Mouse (Mus musculus): ENCODE data around the gene Cacna2d3. TPM values are rescaled to one million over a fixed set of nuclear protein-coding genes. Genes with fewer than 3 reads are reported as not detected.

The Cacna2d3 gene
- polyA plus RNA-seq, 2 experiments: 0.03 TPM; not detected in 1

- no peak for TF ChIP-seq CTCF (IDR thresholded peaks at IDR 0.05; ENCODE audit: low read depth)
- no peak for TF ChIP-seq EP300 (IDR thresholded peaks at IDR 0.05; ENCODE audit: low read depth)
- no peak overlapping the region for H3K9ac ChIP-seq (replicated peaks)
- no peaks in the 10 kb centered on the region for H3K4me1 ChIP-seq (replicated peaks; ENCODE audit: control insufficient read depth in 2 of 2, insufficient read depth in 2 of 2, low read length in 1 of 2)
- no peak overlapping the region for H3K4me2 ChIP-seq (ENCODE audit: low read depth)
- no peaks in the 10 kb centered on the region for H3K36me3 ChIP-seq (replicated peaks; ENCODE audit: control insufficient read depth, insufficient read depth, low read depth)
- H3K4me3 ChIP-seq (ENCODE audit: insufficient read depth in 1 of 2, low read depth in 2 of 2, low read length in 2 of 2): no peak overlapping the region
- H3K9me3 ChIP-seq (ENCODE audit: control insufficient read depth, low read length): no peaks in the 10 kb centered on the region
- no peaks in the 10 kb centered on the region for H3K27me3 ChIP-seq (ENCODE audit: control insufficient read depth, insufficient read depth, low read length)
- 62% methylated on average over 4 of the region's 4 CpGs for WGBS (ENCODE audit: insufficient replicate concordance)
- ATAC-seq (ENCODE audit: insufficient read depth): no peak
- no peak for DNase-seq (ENCODE audit: low read depth in 3 of 3, low spot score in 3 of 3)
- no peak overlapping the region for H3K27ac ChIP-seq
These were observed 371.0 kb downstream of the Cacna2d3 start for GRCm38 (mm10) chr14:29350627-29351026.

DNA sequence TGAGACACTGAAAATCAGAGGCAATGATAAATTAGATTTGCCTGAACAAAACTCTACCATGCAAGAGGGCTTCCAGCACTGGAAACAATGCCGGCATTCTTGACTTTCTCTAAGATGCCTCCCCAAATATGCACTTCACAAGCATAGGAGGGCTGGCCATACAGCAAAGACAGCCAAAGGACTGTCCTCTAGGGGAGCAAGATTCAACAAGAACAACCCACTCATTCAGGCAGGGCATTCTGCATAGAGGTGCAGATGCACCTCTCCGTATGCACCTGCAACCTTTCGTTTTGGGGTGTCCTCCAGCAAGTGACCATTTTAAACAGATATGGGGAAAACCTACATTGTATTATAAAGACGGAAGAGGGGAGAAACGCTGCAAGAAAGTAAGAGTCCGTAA is 380.1 kb downstream of the Cacna2d3 start:
- H3K36me3 ChIP-seq (replicated peaks; ENCODE audit: control insufficient read depth, insufficient read depth, low read depth): no peaks in the 10 kb centered on the region
- H3K27ac ChIP-seq: no peak overlapping the region
- no peak overlapping the region for H3K9ac ChIP-seq (replicated peaks)
- TF ChIP-seq CTCF (IDR thresholded peaks at IDR 0.05; ENCODE audit: low read depth): no peak
- TF ChIP-seq EP300 (IDR thresholded peaks at IDR 0.05; ENCODE audit: low read depth): no peak
- H3K4me3 ChIP-seq (ENCODE audit: insufficient read depth in 1 of 2, low read depth in 2 of 2, low read length in 2 of 2): no peak overlapping the region
- no peak overlapping the region for H3K4me2 ChIP-seq (ENCODE audit: low read depth)
- no peaks in the 10 kb centered on the region for H3K9me3 ChIP-seq (ENCODE audit: control insufficient read depth, low read length)
- H3K27me3 ChIP-seq (ENCODE audit: control insufficient read depth, insufficient read depth, low read length): no peaks in the 10 kb centered on the region
- DNase-seq (ENCODE audit: low read depth in 3 of 3, low spot score in 3 of 3) (no peak), ATAC-seq (ENCODE audit: insufficient read depth) (no peak)
- WGBS (ENCODE audit: insufficient replicate concordance): 60% methylated on average over 6 of the region's 6 CpGs
- no peaks in the 10 kb centered on the region for H3K4me1 ChIP-seq (replicated peaks; ENCODE audit: control insufficient read depth in 2 of 2, insufficient read depth in 2 of 2, low read length in 1 of 2)

GRCm38 (mm10) chr14:29340728-29341127 is 380.9 kb downstream of the Cacna2d3 start:
- 64% methylated on average over 5 of the region's 5 CpGs for WGBS (ENCODE audit: insufficient replicate concordance)
- H3K4me3 ChIP-seq (ENCODE audit: insufficient read depth in 1 of 2, low read depth in 2 of 2, low read length in 2 of 2): no peak overlapping the region
- no peaks in the 10 kb centered on the region for H3K27me3 ChIP-seq (ENCODE audit: control insufficient read depth, insufficient read depth, low read length)
- TF ChIP-seq EP300 (IDR thresholded peaks at IDR 0.05; ENCODE audit: low read depth) (no peak), CTCF (IDR thresholded peaks at IDR 0.05; ENCODE audit: low read depth) (no peak)
- no peaks in the 10 kb centered on the region for H3K4me1 ChIP-seq (replicated peaks; ENCODE audit: control insufficient read depth in 2 of 2, insufficient read depth in 2 of 2, low read length in 1 of 2)
- H3K9ac ChIP-seq (replicated peaks): no peak overlapping the region
- no peak overlapping the region for H3K4me2 ChIP-seq (ENCODE audit: low read depth)
- no peaks in the 10 kb centered on the region for H3K9me3 ChIP-seq (ENCODE audit: control insufficient read depth, low read length)
- no peak for ATAC-seq (ENCODE audit: insufficient read depth)
- DNase-seq (ENCODE audit: low read depth in 3 of 3, low spot score in 3 of 3): no peak
- H3K27ac ChIP-seq: no peak overlapping the region
- no peaks in the 10 kb centered on the region for H3K36me3 ChIP-seq (replicated peaks; ENCODE audit: control insufficient read depth, insufficient read depth, low read depth)

GRCm38 (mm10) chr14:29334897-29335296 is 386.8 kb downstream of the Cacna2d3 start:
- TF ChIP-seq CTCF (IDR thresholded peaks at IDR 0.05; ENCODE audit: low read depth) (no peak), EP300 (IDR thresholded peaks at IDR 0.05; ENCODE audit: low read depth) (no peak)
- 54% methylated on average over 5 of the region's 5 CpGs for WGBS (ENCODE audit: insufficient replicate concordance)
- H3K27ac ChIP-seq: no peak overlapping the region

DNA sequence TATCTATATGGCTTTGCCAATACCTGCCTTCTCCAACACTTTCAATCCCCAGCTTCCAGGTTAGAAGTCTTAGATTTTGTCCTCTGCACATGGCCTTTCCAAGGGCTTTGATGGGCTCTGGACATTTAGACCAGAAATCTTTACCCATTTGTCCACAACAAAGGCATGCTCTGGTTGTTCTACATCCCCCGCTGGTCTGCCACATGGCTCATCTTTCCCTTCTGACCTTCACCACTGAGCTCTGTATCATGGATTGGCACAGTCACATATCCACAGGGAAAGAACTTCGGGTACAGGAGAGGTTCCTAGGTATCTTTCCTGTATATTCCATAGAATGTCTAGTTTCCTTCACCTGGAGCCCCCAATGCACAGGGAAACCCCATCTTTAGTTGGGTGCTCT is 387.4 kb downstream of the Cacna2d3 start:
- no peak overlapping the region for H3K4me2 ChIP-seq (ENCODE audit: low read depth)
- ATAC-seq (ENCODE audit: insufficient read depth) (no peak), DNase-seq (ENCODE audit: low read depth in 3 of 3, low spot score in 3 of 3) (no peak)
- no peak for TF ChIP-seq CTCF (IDR thresholded peaks at IDR 0.05; ENCODE audit: low read depth)
- no peaks in the 10 kb centered on the region for H3K36me3 ChIP-seq (replicated peaks; ENCODE audit: control insufficient read depth, insufficient read depth, low read depth)
- no peaks in the 10 kb centered on the region for H3K4me1 ChIP-seq (replicated peaks; ENCODE audit: control insufficient read depth in 2 of 2, insufficient read depth in 2 of 2, low read length in 1 of 2)
- H3K9me3 ChIP-seq (ENCODE audit: control insufficient read depth, low read length): no peaks in the 10 kb centered on the region
- WGBS (ENCODE audit: insufficient replicate concordance): 40% methylated on average over 2 of the region's 2 CpGs
- no peak overlapping the region for H3K9ac ChIP-seq (replicated peaks)
- H3K4me3 ChIP-seq (ENCODE audit: insufficient read depth in 1 of 2, low read depth in 2 of 2, low read length in 2 of 2): no peak overlapping the region
- no peak overlapping the region for H3K27ac ChIP-seq
- no peaks in the 10 kb centered on the region for H3K27me3 ChIP-seq (ENCODE audit: control insufficient read depth, insufficient read depth, low read length)

More at GRCm38 (mm10) chr14:29334897-29335296, 386.8 kb downstream of the Cacna2d3 start:
- no peaks in the 10 kb centered on the region for H3K4me1 ChIP-seq (replicated peaks; ENCODE audit: control insufficient read depth in 2 of 2, insufficient read depth in 2 of 2, low read length in 1 of 2)
- no peak overlapping the region for H3K9ac ChIP-seq (replicated peaks)
- H3K9me3 ChIP-seq (ENCODE audit: control insufficient read depth, low read length): no peaks in the 10 kb centered on the region
- no peak overlapping the region for H3K4me2 ChIP-seq (ENCODE audit: low read depth)
- DNase-seq (ENCODE audit: low read depth in 3 of 3, low spot score in 3 of 3): no peak
- H3K36me3 ChIP-seq (replicated peaks; ENCODE audit: control insufficient read depth, insufficient read depth, low read depth): no peaks in the 10 kb centered on the region
- ATAC-seq (ENCODE audit: insufficient read depth): no peak
- no peak overlapping the region for H3K4me3 ChIP-seq (ENCODE audit: insufficient read depth in 1 of 2, low read depth in 2 of 2, low read length in 2 of 2)
- H3K27me3 ChIP-seq (ENCODE audit: control insufficient read depth, insufficient read depth, low read length): no peaks in the 10 kb centered on the region

Data from liver, embryonic 14.5 days (tissue).